Mouse (Mus musculus) spleen, adult 2 months (tissue): ENCODE measurements around the gene Braf. TPM values are rescaled to one million over a fixed set of nuclear protein-coding genes. Genes with fewer than 3 reads are reported as not detected.

Experiments used
- DNase-seq, 2 experiments: peaks; one replicate each; pipeline versions ENCODE4 v3.0.0 to v3.0.0-alpha.2; 2012 to 2021; ENCODE audit warnings: low spot score in 2 of 2, low read depth in 1 of 2
- H3K27ac ChIP-seq: fragments of 200-500 bp; 2 replicates; pipeline ENCODE4 v1.5.1; 2012; ENCODE audit warnings: low read length, inconsistent platforms; ENCODE audit not compliant: insufficient read depth
- H3K27me3 ChIP-seq: fragments of 200-500 bp; 2 replicates; pipeline ENCODE4 v1.6.1; 2012; ENCODE audit warnings: mild to moderate bottlenecking, moderate library complexity, low read length, inconsistent platforms; ENCODE audit not compliant: control insufficient read depth, insufficient read depth
- H3K36me3 ChIP-seq: fragments of 200-500 bp; 2 replicates; pipeline ENCODE4 v1.6.1; 2012; ENCODE audit warnings: mild to moderate bottlenecking, low read length, inconsistent platforms; ENCODE audit not compliant: control insufficient read depth, insufficient read depth
- H3K4me1 ChIP-seq: fragments of 200-500 bp; 2 replicates; pipeline ENCODE4 v1.6.1; 2011; ENCODE audit warnings: inconsistent platforms; ENCODE audit not compliant: control insufficient read depth, insufficient read depth, insufficient read length
- H3K4me3 ChIP-seq: fragments of 200-500 bp; 2 replicates; pipeline ENCODE4 v1.5.1; 2011; ENCODE audit warnings: mild to moderate bottlenecking, inconsistent platforms; ENCODE audit not compliant: insufficient read depth, insufficient read length; ENCODE audit errors: extremely low read depth
- CTCF ChIP-seq: fragments of 200-500 bp; IDR thresholded peaks from 2 replicates; pipeline ENCODE4 v1.5.1; 2011; ENCODE audit warnings: mild to moderate bottlenecking, inconsistent platforms; ENCODE audit not compliant: insufficient read depth, insufficient read length, insufficient replicate concordance; ENCODE audit errors: extremely low read depth
- POLR2A ChIP-seq: fragments of 200-500 bp; IDR thresholded peaks from 2 replicates; pipeline ENCODE4 v1.6.1; 2011; ENCODE audit warnings: low read depth, low read length, inconsistent platforms
- WGBS: fragments of 180-500 bp; shearing (Covaris S2); methylation state at CpG from one replicate; pipeline ENCODE4 v1.1.7; 2018; 5-methylcytosine and 5-hydroxymethylcytosine counted together
- polyA plus RNA-seq: library from polyadenylated mRNA; depleted of rRNA; stranded (reverse); fragments of >200 nt; gene quantifications from 2 replicates; pipeline ENCODE4 v1.2.3, GENCODE M21; 2012

The Braf gene
- polyA plus RNA-seq, 1 experiment = 6.4 TPM

GRCm38 (mm10) chr6:39726149-39726548 lies 886 bp upstream of the Braf start:
- H3K27ac ChIP-seq = no peak overlapping the region
- no peaks in the 10 kb centered on the region for H3K36me3 ChIP-seq
- no peak overlapping the region for H3K4me3 ChIP-seq
- WGBS = 53% methylated on average over 3 of the region's 3 CpGs
- TF ChIP-seq CTCF = no peak
- no peak for TF ChIP-seq POLR2A
- peaks cover 2% of the 10 kb centered on the region; the same call in 1 of the 2 replicates for H3K4me1 ChIP-seq
- H3K27me3 ChIP-seq = no peaks in the 10 kb centered on the region
- DNase-seq = no peak

DNA sequence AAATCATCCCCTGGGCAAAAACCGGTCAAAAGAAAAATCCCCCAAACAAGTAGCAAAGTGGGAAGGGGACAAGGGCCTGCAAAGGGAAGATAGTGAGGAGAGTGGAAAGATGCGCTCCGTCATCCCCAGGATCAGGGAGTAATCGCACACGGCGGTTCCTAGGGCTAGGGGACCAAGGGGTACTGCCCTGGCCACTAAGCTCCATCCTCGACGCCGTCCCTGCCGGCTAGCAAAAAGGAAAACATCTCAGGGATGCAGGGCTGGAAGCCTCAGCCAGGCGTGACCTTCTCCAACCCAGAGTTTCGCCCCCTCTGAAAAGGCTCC lies 759 bp downstream of the Braf start:
- Histone ChIP-seq H3K27me3 (no peaks in the 10 kb centered on the region), H3K4me1 (peaks cover 2% of the 10 kb centered on the region; the same call in 1 of the 2 replicates), H3K36me3 (no peaks in the 10 kb centered on the region), H3K4me3 (peak overlapping the region; percentile 92), H3K27ac (peak overlapping the region; percentile 68)
- TF ChIP-seq CTCF (no peak), POLR2A (no peak)
- no peak for DNase-seq
- under 1% methylated on average over 12 of the region's 12 CpGs for WGBS

GRCm38 (mm10) chr6:39724071-39724470 lies 1.2 kb downstream of the Braf start:
- H3K4me3 ChIP-seq = peak overlapping the region; percentile 92

DNA sequence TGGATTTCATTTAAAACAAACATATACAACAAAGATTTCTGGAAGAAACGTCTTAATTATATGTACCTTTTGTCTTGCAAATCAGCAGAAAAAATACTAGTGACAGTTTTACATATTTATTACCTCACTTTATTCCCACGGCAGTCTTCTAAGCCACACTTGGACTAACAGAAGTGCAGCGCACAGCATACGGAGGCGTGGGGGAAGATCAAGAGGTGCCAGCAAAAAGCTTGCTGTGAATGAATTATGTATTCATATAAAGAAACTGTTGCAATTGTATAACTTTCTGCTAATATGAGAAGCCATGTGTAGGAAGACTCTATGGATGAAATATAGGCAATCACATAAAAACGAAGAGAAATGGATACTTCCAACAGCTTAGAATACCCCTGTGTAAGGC lies 6.7 kb downstream of the Braf start:
- Histone ChIP-seq H3K27ac (no peak overlapping the region), H3K27me3 (no peaks in the 10 kb centered on the region), H3K4me1 (no peaks in the 10 kb centered on the region), H3K4me3 (no peak overlapping the region), H3K36me3 (no peaks in the 10 kb centered on the region)
- no peak for DNase-seq
- 92% methylated on average over 6 of the region's 6 CpGs for WGBS
- no peak for TF ChIP-seq CTCF
- TF ChIP-seq POLR2A = no peak

More at GRCm38 (mm10) chr6:39724071-39724470, 1.2 kb downstream of the Braf start:
- Histone ChIP-seq H3K27ac (no peak overlapping the region), H3K27me3 (no peaks in the 10 kb centered on the region), H3K4me1 (peaks cover 2% of the 10 kb centered on the region; the same call in 1 of the 2 replicates), H3K36me3 (no peaks in the 10 kb centered on the region)
- no peak for DNase-seq
- no peak for TF ChIP-seq CTCF
- no peak for TF ChIP-seq POLR2A
- 7% methylated on average over 7 of the region's 7 CpGs for WGBS

DNA sequence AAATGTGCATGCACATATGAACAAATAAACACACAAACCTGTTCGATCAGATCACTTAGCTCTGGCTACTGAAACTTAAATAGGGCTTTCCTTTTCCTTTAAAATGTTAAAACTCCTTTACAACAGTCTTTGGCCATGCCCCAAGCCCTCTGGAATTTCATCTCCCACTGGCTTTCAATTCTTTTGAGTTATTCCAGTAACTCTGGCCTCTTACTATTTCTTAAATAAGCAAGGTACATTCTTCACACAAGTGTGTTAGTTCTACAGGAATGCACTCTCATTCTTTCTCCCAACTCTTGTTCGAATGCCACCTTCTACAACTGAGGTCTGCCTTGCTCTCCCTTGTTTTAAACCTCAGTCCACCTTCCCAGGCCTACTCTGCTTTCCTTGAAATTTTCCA lies 8.2 kb downstream of the Braf start:
- Histone ChIP-seq H3K4me1 (no peaks in the 10 kb centered on the region), H3K27me3 (no peaks in the 10 kb centered on the region), H3K4me3 (no peak overlapping the region), H3K36me3 (no peaks in the 10 kb centered on the region), H3K27ac (no peak overlapping the region)
- no peak for DNase-seq
- 86% methylated on average over 2 of the region's 2 CpGs for WGBS
- TF ChIP-seq CTCF = no peak

DNA sequence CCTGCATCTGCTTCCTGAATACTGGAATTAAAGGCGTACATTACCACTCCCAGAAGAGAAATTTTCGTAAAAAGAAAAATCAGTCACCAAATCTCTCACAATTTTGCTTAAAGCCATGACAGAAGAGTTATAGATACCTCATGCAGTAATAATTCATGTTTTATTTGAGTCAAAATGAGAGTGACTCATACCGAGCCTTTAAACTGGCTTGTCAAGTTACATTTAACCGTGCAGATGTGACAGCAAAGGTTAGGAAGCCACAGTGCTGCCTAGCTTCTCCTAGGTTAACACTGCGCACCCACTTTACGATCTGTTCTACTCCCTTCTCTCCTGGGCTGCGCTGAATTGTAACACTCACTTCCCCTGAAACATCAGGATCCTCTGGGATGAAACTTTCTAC lies 10.9 kb downstream of the Braf start:
- no peaks in the 10 kb centered on the region for H3K27me3 ChIP-seq
- no peak overlapping the region for H3K27ac ChIP-seq
- H3K4me1 ChIP-seq = no peaks in the 10 kb centered on the region
- H3K36me3 ChIP-seq = no peaks in the 10 kb centered on the region
- TF ChIP-seq POLR2A (no peak), CTCF (no peak)
- H3K4me3 ChIP-seq = no peak overlapping the region
- WGBS = 86% methylated on average over 7 of the region's 7 CpGs
- no peak for DNase-seq

GRCm38 (mm10) chr6:39713399-39713798 lies 11.9 kb downstream of the Braf start:
- no peaks in the 10 kb centered on the region for H3K27me3 ChIP-seq
- 88% methylated on average over 3 of the region's 3 CpGs for WGBS
- TF ChIP-seq POLR2A (no peak), CTCF (no peak)
- no peak for DNase-seq
- H3K36me3 ChIP-seq = no peaks in the 10 kb centered on the region
- H3K27ac ChIP-seq = no peak overlapping the region
- no peaks in the 10 kb centered on the region for H3K4me1 ChIP-seq
- H3K4me3 ChIP-seq = no peak overlapping the region
